Mouse (Mus musculus): Measurements from ENCODE around the gene Ran. TPM values are rescaled to one million over a fixed set of nuclear protein-coding genes. Genes with fewer than 3 reads are reported as not detected.

Ran gene
- 29.8 TPM for polyA plus RNA-seq (2015; fragmentation: Illumina TruSeq; extraction: RNeasy Lipid Tissue Mini Kit (QIAGEN cat#74804); ENCODE audit: insufficient read depth, low read depth, low replicate concordance)

DNA sequence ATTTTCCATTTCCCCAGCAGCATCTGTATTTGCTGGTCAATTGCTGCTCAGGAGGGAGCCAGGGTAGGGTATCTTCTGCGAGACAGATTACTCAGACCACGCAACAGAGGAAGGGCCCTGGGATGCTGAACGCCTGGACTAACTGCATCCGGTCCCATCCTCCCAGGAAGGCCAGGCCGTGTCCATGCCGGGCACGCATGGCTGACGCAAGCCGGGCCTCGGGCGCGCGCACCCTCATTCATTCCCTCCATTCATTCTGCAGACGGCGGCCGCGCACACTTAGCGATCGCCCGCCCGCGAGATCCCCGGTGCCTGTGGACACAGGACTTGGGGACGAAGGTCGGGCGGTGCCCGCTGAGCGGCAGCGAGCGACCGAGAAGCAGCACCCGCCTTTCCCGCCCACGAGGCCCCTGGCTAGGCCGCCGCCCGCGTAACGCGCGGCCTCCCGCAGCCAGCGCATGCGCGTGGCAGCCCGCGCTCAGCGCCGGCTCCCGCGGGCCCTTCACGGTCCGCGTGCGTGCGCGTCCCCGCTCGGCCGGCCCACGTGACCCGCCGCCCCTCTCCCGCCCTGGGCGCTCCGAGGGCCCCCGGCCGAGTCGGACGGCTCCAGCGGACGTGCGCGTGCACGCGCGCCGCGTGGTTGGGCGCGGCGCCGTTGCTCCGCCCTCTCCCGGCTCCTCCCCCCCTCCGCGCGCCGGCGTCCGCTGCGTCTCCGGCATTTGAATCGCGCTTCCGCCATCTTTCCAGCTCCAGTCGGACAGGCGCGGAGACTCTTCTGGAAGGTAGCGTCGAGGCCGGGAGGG lies at the start of gene Ran:
Ran (plus strand) TSS at position 573 of the 803 bp plus-strand sequence.

GRCm38 (mm10) chr5:129008412-129008826 lies 11.4 kb upstream of the Ran start, which contains the start of gene Stx2:
Stx2 (minus strand) TSS chr5:129008574.

Other genes starting within 250 kb of the Ran start
- gene Rimbp2, start 66.6 kb upstream of the Ran start, polyA plus RNA-seq (2015; fragmentation: Illumina TruSeq; extraction: RNeasy Lipid Tissue Mini Kit (QIAGEN cat#74804); ENCODE audit: insufficient read depth, low read depth, low replicate concordance), result 10.7 TPM
- gene Stx2, start 11.5 kb upstream of the Ran start, polyA plus RNA-seq (2015; fragmentation: Illumina TruSeq; extraction: RNeasy Lipid Tissue Mini Kit (QIAGEN cat#74804); ENCODE audit: insufficient read depth, low read depth, low replicate concordance), result 8.0 TPM
- gene Adgrd1, start 76.7 kb downstream of the Ran start, polyA plus RNA-seq (2015; fragmentation: Illumina TruSeq; extraction: RNeasy Lipid Tissue Mini Kit (QIAGEN cat#74804); ENCODE audit: insufficient read depth, low read depth, low replicate concordance), result 12.3 TPM

All from pancreas, adult 10 weeks (tissue).